Mouse (Mus musculus): ENCODE measurements around the gene Gabrg3.

DNA sequence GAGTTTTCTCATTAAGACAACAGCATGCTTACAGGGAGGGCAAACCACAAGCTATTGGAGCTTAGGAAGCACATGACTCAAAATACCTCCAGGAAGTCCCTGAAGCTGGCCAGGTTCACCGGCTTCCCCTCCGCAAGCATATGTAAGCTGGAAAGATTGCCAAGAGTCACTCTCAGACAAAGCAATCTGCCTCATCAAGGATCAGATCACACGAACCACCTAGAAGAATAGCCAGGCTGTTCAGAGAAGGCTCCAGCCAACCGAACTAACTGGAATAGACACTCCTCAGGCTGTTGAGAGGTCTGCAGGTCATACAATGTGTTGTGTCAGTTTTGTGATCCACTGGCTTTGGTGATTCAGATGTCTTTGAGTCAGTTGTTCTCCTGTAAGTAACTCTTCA lies 24.2 kb upstream of the Gabrg3 start:
- TF ChIP-seq TAL1 (IDR thresholded peaks at IDR 0.05; ENCODE audit: low read length) (no peak), GATA1 (IDR thresholded peaks at IDR 0.05; ENCODE audit: low read length) (no peak)
